Mouse (Mus musculus) kidney, postnatal 25 days (tissue): Measurements from ENCODE around the gene Pip4k2b.
"Not testable (repeated sequence)": the region's sequence is repeated elsewhere in the genome, so short reads cannot be mapped to it uniquely, and the experiment has no call there.

Source experiments
- DNase-seq, 2 experiments: peaks; one replicate each; pipeline ENCODE4 v3.0.0; 2021; ENCODE audit warnings: mixed read lengths in 2 of 2

Gene Pip4k2b

GRCm38 (mm10) chr11:97748496-97748895, 4.0 kb upstream of the Pip4k2b start:
- no peak for DNase-seq

- no peak for DNase-seq
These were observed 3.3 kb upstream of the Pip4k2b start for GRCm38 (mm10) chr11:97747773-97748172.

GRCm38 (mm10) chr11:97745331-97745721, 822 bp upstream of the Pip4k2b start:
- DNase-seq, result no peak

- DNase-seq, result peak; percentile 100
These were observed 320 bp upstream of the Pip4k2b start for GRCm38 (mm10) chr11:97744718-97745330.

GRCm38 (mm10) chr11:97743423-97743822, 1.1 kb downstream of the Pip4k2b start:
- DNase-seq, result no peak

- DNase-seq, result no peak
These were observed 1.9 kb downstream of the Pip4k2b start for GRCm38 (mm10) chr11:97742591-97742990.

- no peak for DNase-seq
These were observed 2.3 kb downstream of the Pip4k2b start for GRCm38 (mm10) chr11:97742157-97742556.

- peak; percentile 59 to 73 for DNase-seq
These were observed 4.3 kb downstream of the Pip4k2b start for GRCm38 (mm10) chr11:97740190-97740589.

- no peak for DNase-seq
These were observed 5.3 kb downstream of the Pip4k2b start for GRCm38 (mm10) chr11:97739155-97739554.

GRCm38 (mm10) chr11:97738703-97739102, 5.8 kb downstream of the Pip4k2b start:
- no peak for DNase-seq

- DNase-seq, result no peak
These were observed 6.9 kb downstream of the Pip4k2b start for GRCm38 (mm10) chr11:97737600-97737999.

GRCm38 (mm10) chr11:97736645-97737044, 7.9 kb downstream of the Pip4k2b start:
- DNase-seq, result no peak

- DNase-seq, result not testable (repeated sequence)
These were observed 9.7 kb downstream of the Pip4k2b start for GRCm38 (mm10) chr11:97734810-97735209.

GRCm38 (mm10) chr11:97733689-97734088, 10.8 kb downstream of the Pip4k2b start:
- no peak for DNase-seq

- no peak for DNase-seq
These were observed 15.8 kb downstream of the Pip4k2b start for GRCm38 (mm10) chr11:97728730-97729129.

GRCm38 (mm10) chr11:97728311-97728710, 16.2 kb downstream of the Pip4k2b start:
- DNase-seq, result no peak

GRCm38 (mm10) chr11:97723709-97724108, 20.8 kb downstream of the Pip4k2b start:
- no peak for DNase-seq

GRCm38 (mm10) chr11:97721338-97721737, 23.2 kb downstream of the Pip4k2b start:
- no peak for DNase-seq

GRCm38 (mm10) chr11:97719041-97719440, 25.5 kb downstream of the Pip4k2b start:
- DNase-seq, result no peak

GRCm38 (mm10) chr11:97718281-97718860, 26.1 kb downstream of the Pip4k2b start:
- DNase-seq, result no peak

- DNase-seq, result no peak
These were observed 26.9 kb downstream of the Pip4k2b start for GRCm38 (mm10) chr11:97717369-97718280.

GRCm38 (mm10) chr11:97716021-97716420, 28.5 kb downstream of the Pip4k2b start:
- no peak for DNase-seq
